Mouse (Mus musculus): Measurements from ENCODE around the gene S1pr4. TPM values are rescaled to one million over a fixed set of nuclear protein-coding genes. Genes with fewer than 3 reads are reported as not detected.

S1pr4 gene
- polyA plus RNA-seq, 1 experiment from 2014 or later, result 1.4 TPM

- WGBS, result 24% methylated on average over 20 of the region's 20 CpGs
- Histone ChIP-seq H3K4me1 (peaks cover 27% of the 10 kb centered on the region), H3K27me3 (peaks cover 99% of the 10 kb centered on the region), H3K9ac (no peak overlapping the region), H3K4me2 (no peak overlapping the region), H3K9me3 (replicated peaks) (no peaks in the 10 kb centered on the region), H3K27ac (no peak overlapping the region), H3K4me3 (replicated peaks) (no peak overlapping the region), H3K36me3 (no peaks in the 10 kb centered on the region)
- no peak for ATAC-seq (replicated peaks; ENCODE audit: low FRiP score)
Observed at GRCm38 (mm10) chr10:81460471-81460870, 39.5 kb downstream of the S1pr4 start.

GRCm38 (mm10) chr10:81459399-81459798 lies 40.5 kb downstream of the S1pr4 start:
- ATAC-seq (replicated peaks; ENCODE audit: low FRiP score), result no peak
- WGBS, result 69% methylated on average over 21 of the region's 21 CpGs
- no peaks in the 10 kb centered on the region for H3K9me3 ChIP-seq (replicated peaks)
- H3K36me3 ChIP-seq, result no peaks in the 10 kb centered on the region
- H3K27me3 ChIP-seq, result peaks cover 99% of the 10 kb centered on the region
- no peak overlapping the region for H3K4me3 ChIP-seq (replicated peaks)
- no peak overlapping the region for H3K9ac ChIP-seq
- no peak overlapping the region for H3K27ac ChIP-seq
- H3K4me2 ChIP-seq, result no peak overlapping the region
- peaks cover 18% of the 10 kb centered on the region for H3K4me1 ChIP-seq

GRCm38 (mm10) chr10:81458267-81458666 lies 41.7 kb downstream of the S1pr4 start:
- no peaks in the 10 kb centered on the region for H3K9me3 ChIP-seq (replicated peaks)
- 84% methylated on average over 6 of the region's 6 CpGs for WGBS
- ATAC-seq (replicated peaks; ENCODE audit: low FRiP score), result no peak
- H3K27ac ChIP-seq, result no peak overlapping the region
- H3K4me3 ChIP-seq (replicated peaks), result no peak overlapping the region
- H3K9ac ChIP-seq, result no peak overlapping the region
- no peak overlapping the region for H3K4me2 ChIP-seq
- H3K36me3 ChIP-seq, result no peaks in the 10 kb centered on the region
- H3K27me3 ChIP-seq, result peaks cover 99% of the 10 kb centered on the region
- H3K4me1 ChIP-seq, result peaks cover 12% of the 10 kb centered on the region

GRCm38 (mm10) chr10:81457624-81458023 lies 42.3 kb downstream of the S1pr4 start:
- Histone ChIP-seq H3K36me3 (no peaks in the 10 kb centered on the region), H3K27me3 (peaks cover 99% of the 10 kb centered on the region), H3K4me2 (no peak overlapping the region), H3K4me3 (replicated peaks) (no peak overlapping the region), H3K4me1 (peaks cover 16% of the 10 kb centered on the region), H3K9ac (no peak overlapping the region), H3K9me3 (replicated peaks) (no peaks in the 10 kb centered on the region), H3K27ac (no peak overlapping the region)
- ATAC-seq (replicated peaks; ENCODE audit: low FRiP score), result no peak
- WGBS, result 86% methylated on average over 8 of the region's 8 CpGs

GRCm38 (mm10) chr10:81456983-81457563 lies 42.9 kb downstream of the S1pr4 start:
- H3K4me2 ChIP-seq, result no peak overlapping the region
- 58% methylated on average over 12 of the region's 12 CpGs for WGBS
- ATAC-seq (replicated peaks; ENCODE audit: low FRiP score), result no peak
- no peak overlapping the region for H3K27ac ChIP-seq
- no peak overlapping the region for H3K9ac ChIP-seq
- peaks cover 19% of the 10 kb centered on the region for H3K4me1 ChIP-seq
- no peaks in the 10 kb centered on the region for H3K9me3 ChIP-seq (replicated peaks)
- H3K4me3 ChIP-seq (replicated peaks), result no peak overlapping the region
- peaks cover 99% of the 10 kb centered on the region for H3K27me3 ChIP-seq
- no peaks in the 10 kb centered on the region for H3K36me3 ChIP-seq

GRCm38 (mm10) chr10:81455181-81455895 lies 44.6 kb downstream of the S1pr4 start, which contains the start of gene Nfic:
Gene Nfic, minus strand, starts transcription at chr10:81455635.
- WGBS, result 56% methylated on average over 28 of the region's 28 CpGs

GRCm38 (mm10) chr10:81454106-81454505 lies 45.8 kb downstream of the S1pr4 start:
- Histone ChIP-seq H3K27me3 (peaks cover 89% of the 10 kb centered on the region), H3K36me3 (no peaks in the 10 kb centered on the region)
- 68% methylated on average over 2 of the region's 2 CpGs for WGBS

More at GRCm38 (mm10) chr10:81455181-81455895, 44.6 kb downstream of the S1pr4 start, which contains the start of gene Nfic:
- Histone ChIP-seq H3K4me1 (peaks cover 11% of the 10 kb centered on the region; the same call in 1 of the 2 replicates), H3K27ac (no peak within 1 kb of the TSS), H3K9ac (no peak within 1 kb of the TSS), H3K4me3 (replicated peaks) (no peak within 1 kb of the TSS), H3K9me3 (replicated peaks) (no peaks in the 10 kb centered on the region), H3K27me3 (peaks cover 99% of the 10 kb centered on the region), H3K36me3 (no peaks in the 10 kb centered on the region), H3K4me2 (no peak within 1 kb of the TSS)
- ATAC-seq (replicated peaks; ENCODE audit: low FRiP score), result no peak

GRCm38 (mm10) chr10:81452947-81453288 lies 47.0 kb downstream of the S1pr4 start:
- ATAC-seq (replicated peaks; ENCODE audit: low FRiP score), result no peak

More at GRCm38 (mm10) chr10:81454106-81454505, 45.8 kb downstream of the S1pr4 start:
- Histone ChIP-seq H3K9me3 (replicated peaks) (no peaks in the 10 kb centered on the region), H3K4me3 (replicated peaks) (no peak overlapping the region), H3K4me2 (no peak overlapping the region), H3K27ac (no peak overlapping the region), H3K4me1 (peaks cover 9% of the 10 kb centered on the region; the same call in 1 of the 2 replicates), H3K9ac (no peak overlapping the region)
- ATAC-seq (replicated peaks; ENCODE audit: low FRiP score), result no peak

GRCm38 (mm10) chr10:81452237-81452946 lies 47.5 kb downstream of the S1pr4 start:
- H3K4me3 ChIP-seq (replicated peaks), result no peak overlapping the region
- H3K9me3 ChIP-seq (replicated peaks), result no peaks in the 10 kb centered on the region
- no peaks in the 10 kb centered on the region for H3K36me3 ChIP-seq
- H3K4me2 ChIP-seq, result 0 out of 2 replicates have a peak overlapping the region, but pooled peaks have one; percentile 9
- no peak for ATAC-seq (replicated peaks; ENCODE audit: low FRiP score)
- WGBS, result 10% methylated on average over 36 of the region's 36 CpGs
- peaks cover 82% of the 10 kb centered on the region for H3K27me3 ChIP-seq
- no peak overlapping the region for H3K27ac ChIP-seq
- H3K9ac ChIP-seq, result 0 out of 2 replicates have a peak overlapping the region, but pooled peaks have one; percentile 15
- peaks cover 9% of the 10 kb centered on the region; the same call in 1 of the 2 replicates for H3K4me1 ChIP-seq

More at GRCm38 (mm10) chr10:81452947-81453288, 47.0 kb downstream of the S1pr4 start:
- Histone ChIP-seq H3K9ac (no peak overlapping the region), H3K4me3 (replicated peaks) (no peak overlapping the region), H3K27me3 (peaks cover 85% of the 10 kb centered on the region), H3K27ac (no peak overlapping the region), H3K36me3 (no peaks in the 10 kb centered on the region), H3K4me2 (no peak overlapping the region), H3K9me3 (replicated peaks) (no peaks in the 10 kb centered on the region), H3K4me1 (peaks cover 9% of the 10 kb centered on the region; the same call in 1 of the 2 replicates)
- WGBS, result 2% methylated on average over 14 of the region's 14 CpGs

GRCm38 (mm10) chr10:81451365-81451745 lies 48.6 kb downstream of the S1pr4 start:
- WGBS, result 39% methylated on average over 6 of the region's 6 CpGs
- H3K4me1 ChIP-seq, result peaks cover 9% of the 10 kb centered on the region; the same call in 1 of the 2 replicates

GRCm38 (mm10) chr10:81450641-81451364 lies 49.1 kb downstream of the S1pr4 start:
- 0 out of 2 replicates have a peak, but pooled peaks have one; percentile 43 for ATAC-seq (replicated peaks; ENCODE audit: low FRiP score)
- Histone ChIP-seq H3K9me3 (replicated peaks) (no peaks in the 10 kb centered on the region), H3K9ac (no peak overlapping the region)

More at GRCm38 (mm10) chr10:81451365-81451745, 48.6 kb downstream of the S1pr4 start:
- no peak for ATAC-seq (replicated peaks; ENCODE audit: low FRiP score)
- Histone ChIP-seq H3K4me2 (no peak overlapping the region), H3K9ac (no peak overlapping the region), H3K27me3 (peaks cover 78% of the 10 kb centered on the region), H3K27ac (no peak overlapping the region), H3K9me3 (replicated peaks) (no peaks in the 10 kb centered on the region), H3K4me3 (replicated peaks) (no peak overlapping the region), H3K36me3 (no peaks in the 10 kb centered on the region)

More at GRCm38 (mm10) chr10:81450641-81451364, 49.1 kb downstream of the S1pr4 start:
- Histone ChIP-seq H3K27me3 (peaks cover 73% of the 10 kb centered on the region), H3K4me1 (peaks cover 9% of the 10 kb centered on the region; the same call in 1 of the 2 replicates), H3K4me3 (replicated peaks) (no peak overlapping the region), H3K27ac (no peak overlapping the region), H3K36me3 (no peaks in the 10 kb centered on the region), H3K4me2 (no peak overlapping the region)
- 63% methylated on average over 9 of the region's 9 CpGs for WGBS

Data from kidney, embryonic 15.5 days (tissue).